Mouse (Mus musculus) liver, postnatal 0 days (tissue): ENCODE measurements at regions not wholly inside any gene's neighbourhood (a gene's known extent, or its start where the extent isn't known, plus 50 kb on each side); places are given as distances from the start of the nearest gene placed in this dataset.

ENCODE experiments used
- CTCF ChIP-seq: sonication (generic); IDR thresholded peaks from 2 replicates; pipeline ENCODE4 v1.5.1; 2016; ENCODE audit warnings: antibody characterized with exemption, low read depth
- EP300 ChIP-seq: IDR thresholded peaks from 2 replicates; pipeline ENCODE4 v1.6.1; 2016; ENCODE audit warnings: antibody characterized with exemption, low read depth, mild to moderate bottlenecking

- TF ChIP-seq CTCF (no peak), EP300 (no peak)
Observed at GRCm38 (mm10) chr13:40417856-40418255, 56.6 kb upstream of the Ofcc1 start.
